Mouse (Mus musculus) CH12.LX (cell line): ENCODE measurements around the gene Taf11. TPM values are rescaled to one million over a fixed set of nuclear protein-coding genes. Genes with fewer than 3 reads are reported as not detected.

Experiments used
- polyA plus RNA-seq: library from polyadenylated mRNA; unstranded; fragments of >175 nt; gene quantifications from 2 replicates; pipeline ENCODE4 v1.2.1, GENCODE M21; 2012; ENCODE audit warnings: low read depth; ENCODE audit not compliant: insufficient read length
- total RNA-seq, 2 experiments: library from RNA; depleted of rRNA; stranded (reverse); fragments of 300-350 nt in 1 of 2; fragments of >200 nt in 1 of 2; gene quantifications; 2 replicates each; pipeline ENCODE4 v1.2.3; 2012 to 2014

The Taf11 gene
- total and polyA plus RNA-seq, 3 experiments, result 36.9 to 70.9 (median 41.1) TPM

Other genes with a start within 250 kb of the Taf11 start
- gene Spdef, start 180.9 kb downstream of the Taf11 start, total RNA-seq (2012; rRNA removed), result not detected in 2 replicates
- not detected in 2 replicates for gene Spdef, start 180.9 kb downstream of the Taf11 start, total RNA-seq (2014; rRNA removed)
- not detected in 2 replicates for gene Spdef, start 180.9 kb downstream of the Taf11 start, polyA plus RNA-seq
- gene D17Wsu92e, start 89.2 kb downstream of the Taf11 start, total RNA-seq (2012; rRNA removed), result 44.2 and 46.4 TPM in 2 replicates
- 33.1 and 34.9 TPM in 2 replicates for gene D17Wsu92e, start 89.2 kb downstream of the Taf11 start, total RNA-seq (2014; rRNA removed)
- gene D17Wsu92e, start 89.2 kb downstream of the Taf11 start, polyA plus RNA-seq, result 70.8 and 73.5 TPM in 2 replicates
- 154 and 173 TPM in 2 replicates for gene Snrpc, start 71.7 kb downstream of the Taf11 start, total RNA-seq (2012; rRNA removed)
- gene Snrpc, start 71.7 kb downstream of the Taf11 start, total RNA-seq (2014; rRNA removed), result 165 and 171 TPM in 2 replicates
- 184 and 194 TPM in 2 replicates for gene Snrpc, start 71.7 kb downstream of the Taf11 start, polyA plus RNA-seq
- 9.8 and 13.1 TPM in 2 replicates for gene Uhrf1bp1, start 53.4 kb downstream of the Taf11 start, total RNA-seq (2012; rRNA removed)
- 5.7 and 6.0 TPM in 2 replicates for gene Uhrf1bp1, start 53.4 kb downstream of the Taf11 start, total RNA-seq (2014; rRNA removed)
- 12.2 and 13.6 TPM in 2 replicates for gene Uhrf1bp1, start 53.4 kb downstream of the Taf11 start, polyA plus RNA-seq
- gene Anks1, start 538 bp downstream of the Taf11 start, total RNA-seq (2012; rRNA removed), result 9.0 and 9.3 TPM in 2 replicates
- gene Anks1, start 538 bp downstream of the Taf11 start, total RNA-seq (2014; rRNA removed), result 5.1 and 5.8 TPM in 2 replicates
- 8.2 and 9.3 TPM in 2 replicates for gene Anks1, start 538 bp downstream of the Taf11 start, polyA plus RNA-seq
- not detected in 2 replicates for gene Tcp11, start 170.8 kb upstream of the Taf11 start, total RNA-seq (2012; rRNA removed)
- gene Tcp11, start 170.8 kb upstream of the Taf11 start, total RNA-seq (2014; rRNA removed), result not detected in 2 replicates
- not detected in 2 replicates for gene Tcp11, start 170.8 kb upstream of the Taf11 start, polyA plus RNA-seq
- 0.08 and 0.50 TPM in 2 replicates for gene Scube3, start 232.3 kb upstream of the Taf11 start, total RNA-seq (2012; rRNA removed)
- not detected in 2 replicates for gene Scube3, start 232.3 kb upstream of the Taf11 start, total RNA-seq (2014; rRNA removed)
- 0.10 and 0.19 TPM in 2 replicates for gene Scube3, start 232.3 kb upstream of the Taf11 start, polyA plus RNA-seq